Mouse (Mus musculus) liver, embryonic 13.5 days (tissue): ENCODE data around the gene Rnf183. TPM values are rescaled to one million over a fixed set of nuclear protein-coding genes. Genes with fewer than 3 reads are reported as not detected.
"Not testable (repeated sequence)": the region's sequence is repeated elsewhere in the genome, so short reads cannot be mapped to it uniquely, and the experiment has no call there.

Experiments
- ATAC-seq: fragments of 200-750 bp; cut with Nextera tagmentation; 2 replicates; pipeline ENCODE4 v1.8.0; 2017; ENCODE audit warnings: low read depth, mild to moderate bottlenecking, moderate number of reproducible peaks, moderate library complexity
- DNase-seq: peaks from one replicate; pipeline ENCODE4 v3.0.0; 2022
- H3K27ac ChIP-seq: fragments of 300-500 bp; sonication (generic); 2 replicates; pipeline ENCODE4 v1.5.1; 2015; ENCODE audit warnings: moderate library complexity, mild to moderate bottlenecking, inconsistent platforms
- H3K27me3 ChIP-seq: fragments of 300-500 bp; sonication (generic); 2 replicates; pipeline ENCODE4 v1.6.1; 2015; ENCODE audit warnings: mild to moderate bottlenecking, inconsistent platforms
- H3K36me3 ChIP-seq: fragments of 300-500 bp; sonication (generic); 2 replicates; pipeline ENCODE4 v1.6.1; 2015; ENCODE audit warnings: mild to moderate bottlenecking, inconsistent platforms
- H3K4me1 ChIP-seq: fragments of 300-500 bp; sonication (generic); replicated peaks from 2 replicates; pipeline ENCODE4 v1.6.1; 2015; ENCODE audit warnings: inconsistent platforms
- H3K4me2 ChIP-seq: fragments of 300-500 bp; sonication (generic); 2 replicates; pipeline ENCODE4 v1.6.1; 2015; ENCODE audit warnings: inconsistent platforms, mild to moderate bottlenecking, moderate library complexity
- H3K4me3 ChIP-seq: fragments of 300-500 bp; sonication (generic); replicated peaks from 2 replicates; pipeline ENCODE4 v1.5.1; 2015; ENCODE audit warnings: mild to moderate bottlenecking, inconsistent platforms
- H3K9ac ChIP-seq: fragments of 300-500 bp; sonication (generic); 2 replicates; pipeline ENCODE4 v1.6.1; 2015; ENCODE audit warnings: mild to moderate bottlenecking, inconsistent platforms
- H3K9me3 ChIP-seq: fragments of 300-500 bp; sonication (generic); replicated peaks from 2 replicates; pipeline ENCODE4 v1.6.1; 2016; ENCODE audit warnings: inconsistent platforms
- WGBS: fragments of 180-500 bp; shearing (Covaris S2); methylation state at CpG from one replicate; pipeline ENCODE4 v1.1.7; 2015; ENCODE audit not compliant: insufficient replicate concordance; 5-methylcytosine and 5-hydroxymethylcytosine counted together
- polyA plus RNA-seq: library from polyadenylated mRNA; unstranded; fragments of >200 nt; fragmentation: Nextera tagmentation; extraction: Ambion mirVana; gene quantifications from 2 replicates; pipeline ENCODE4 v1.2.1, GENCODE M21; 2015

Gene Rnf183
- not detected in 2 replicates for polyA plus RNA-seq

GRCm38 (mm10) chr4:62435081-62435480 lies at the start of gene Rnf183:
TSS of gene Rnf183 (minus strand) at chr4:62435252.
- Histone ChIP-seq H3K9ac (no peak within 1 kb of the TSS), H3K27ac (no peak within 1 kb of the TSS), H3K9me3 (no peaks in the 10 kb centered on the region), H3K27me3 (no peaks in the 10 kb centered on the region), H3K4me1 (peaks cover 14% of the 10 kb centered on the region), H3K4me2 (no peak within 1 kb of the TSS), H3K4me3 (no peak within 1 kb of the TSS), H3K36me3 (no peaks in the 10 kb centered on the region)
- ATAC-seq = no peak
- DNase-seq = no peak
- 67% methylated on average over 6 of the region's 6 CpGs for WGBS

DNA sequence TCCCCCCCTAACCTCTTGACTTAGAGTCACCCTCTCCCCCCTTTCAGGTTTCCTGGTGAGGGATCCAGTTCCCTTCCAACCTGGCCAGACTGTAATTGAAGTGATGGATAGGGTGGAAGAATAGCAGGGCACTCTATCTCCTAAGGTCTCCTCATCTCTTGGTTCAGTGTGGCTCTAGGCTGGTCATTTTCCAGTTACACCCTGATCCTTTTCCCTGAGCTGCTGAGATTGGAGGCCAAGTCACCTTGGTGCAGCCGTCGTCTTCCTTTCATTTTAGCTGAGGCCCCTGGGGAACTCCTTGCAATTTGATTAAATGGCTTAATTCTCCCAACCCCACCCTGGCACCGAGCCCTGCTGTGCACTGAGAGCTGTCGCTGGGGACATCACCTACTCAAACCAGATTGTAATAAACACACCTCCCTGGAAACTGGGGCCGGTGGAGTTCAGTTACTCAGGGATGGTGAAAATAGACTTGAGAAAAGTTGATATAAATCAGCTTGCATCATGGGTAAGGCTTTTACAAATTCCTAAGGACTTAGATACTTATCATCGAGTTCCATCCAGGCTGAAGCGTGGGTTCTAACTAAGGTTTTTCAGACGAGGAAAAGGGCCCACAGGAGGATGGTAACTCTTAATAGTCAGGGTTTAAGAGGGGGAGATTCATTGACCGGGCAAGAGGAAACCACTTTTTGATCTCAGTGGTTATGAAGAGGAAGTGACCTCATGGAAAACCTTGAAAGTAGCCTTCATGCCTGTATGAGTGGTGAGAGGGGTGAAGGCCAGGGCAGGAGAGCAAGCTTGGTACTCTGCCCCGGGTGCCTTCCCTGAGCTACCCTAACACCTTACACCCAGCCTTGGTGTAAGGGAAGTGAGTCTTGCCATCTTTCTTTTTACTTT lies 45.9 kb upstream of the Rnf183 start:
- Histone ChIP-seq H3K4me3 (no peak overlapping the region), H3K4me1 (peaks cover 39% of the 10 kb centered on the region), H3K36me3 (no peaks in the 10 kb centered on the region), H3K4me2 (no peak overlapping the region), H3K27ac (no peak overlapping the region), H3K27me3 (peaks cover 47% of the 10 kb centered on the region), H3K9ac (no peak overlapping the region), H3K9me3 (no peaks in the 10 kb centered on the region)
- WGBS = 27% methylated on average over 10 of the region's 10 CpGs
- DNase-seq (no peak), ATAC-seq (peak; percentile 8; the same call in 1 of the 2 replicates)

- 3% methylated on average over 69 of the region's 71 CpGs for WGBS
- peaks cover 48% of the 10 kb centered on the region for H3K27me3 ChIP-seq
- H3K9me3 ChIP-seq = no peaks in the 10 kb centered on the region
- peaks cover 31% of the 10 kb centered on the region for H3K4me1 ChIP-seq
- H3K4me2 ChIP-seq = peak within 1 kb of the TSS; percentile 80
- peak within 1 kb of the TSS; percentile 52; the same call in 1 of the 2 replicates for H3K9ac ChIP-seq
- peak; percentile 73 for ATAC-seq
- H3K36me3 ChIP-seq = no peaks in the 10 kb centered on the region
- H3K27ac ChIP-seq = no peak within 1 kb of the TSS
- DNase-seq = peak; percentile 40
- peak within 1 kb of the TSS; percentile 57 for H3K4me3 ChIP-seq
Observed at GRCm38 (mm10) chr4:62479937-62480708, 45.1 kb upstream of the Rnf183 start, which contains the start of gene Bspry. TSS of gene Bspry (plus strand) at chr4:62480053.

GRCm38 (mm10) chr4:62479593-62479936 lies 44.5 kb upstream of the Rnf183 start:
- ATAC-seq, DNase-seq, H3K9me3 ChIP-seq, H3K27ac ChIP-seq, H3K36me3 ChIP-seq: not testable (repeated sequence)
- 11% methylated on average over 11 of the region's 11 CpGs for WGBS
- Histone ChIP-seq H3K4me2 (peak overlapping the region; percentile 80), H3K4me3 (peak overlapping the region; percentile 57), H3K27me3 (peaks cover 50% of the 10 kb centered on the region), H3K4me1 (peaks cover 25% of the 10 kb centered on the region), H3K9ac (peak overlapping the region; percentile 52; the same call in 1 of the 2 replicates)

DNA sequence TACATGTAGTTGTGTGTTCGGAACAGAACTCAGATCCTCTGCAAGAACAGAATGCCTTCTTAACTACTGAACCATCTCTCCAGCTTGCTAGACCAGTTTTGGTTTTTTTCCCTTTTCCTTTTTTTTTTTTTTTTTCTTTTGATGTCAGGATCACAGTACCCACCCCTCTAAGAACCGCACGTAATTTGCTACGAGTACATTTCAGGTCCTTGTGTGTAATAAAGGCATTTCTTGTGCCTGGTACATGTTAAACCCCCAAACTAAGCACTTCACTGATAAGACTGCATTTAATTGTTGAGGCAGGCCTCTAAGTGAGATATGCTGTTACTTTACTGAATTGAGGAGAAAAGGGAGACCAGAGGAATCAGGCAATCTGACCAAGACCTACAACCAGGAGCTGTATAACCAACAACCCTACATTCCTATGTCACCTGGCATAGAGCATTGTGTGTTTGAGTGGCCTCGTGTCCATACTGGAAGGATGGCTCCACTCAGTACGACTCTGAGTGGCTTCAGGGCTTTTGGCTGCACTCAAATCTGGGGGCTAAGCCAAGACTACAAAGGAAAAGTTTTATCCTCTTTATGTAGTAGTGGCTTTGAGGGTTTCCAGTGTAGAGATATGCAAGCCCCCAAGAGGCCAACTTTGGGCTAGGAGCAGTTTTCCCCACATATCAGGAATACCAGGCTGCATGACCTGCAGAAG lies 42.6 kb upstream of the Rnf183 start:
- no peaks in the 10 kb centered on the region for H3K36me3 ChIP-seq
- peaks cover 50% of the 10 kb centered on the region for H3K27me3 ChIP-seq
- no peak for DNase-seq
- no peaks in the 10 kb centered on the region for H3K9me3 ChIP-seq
- no peak for ATAC-seq
- no peak overlapping the region for H3K4me3 ChIP-seq
- no peak overlapping the region for H3K27ac ChIP-seq
- H3K9ac ChIP-seq = no peak overlapping the region
- H3K4me1 ChIP-seq = peaks cover 26% of the 10 kb centered on the region
- H3K4me2 ChIP-seq = no peak overlapping the region
- WGBS = 73% methylated on average over 6 of the region's 6 CpGs

DNA sequence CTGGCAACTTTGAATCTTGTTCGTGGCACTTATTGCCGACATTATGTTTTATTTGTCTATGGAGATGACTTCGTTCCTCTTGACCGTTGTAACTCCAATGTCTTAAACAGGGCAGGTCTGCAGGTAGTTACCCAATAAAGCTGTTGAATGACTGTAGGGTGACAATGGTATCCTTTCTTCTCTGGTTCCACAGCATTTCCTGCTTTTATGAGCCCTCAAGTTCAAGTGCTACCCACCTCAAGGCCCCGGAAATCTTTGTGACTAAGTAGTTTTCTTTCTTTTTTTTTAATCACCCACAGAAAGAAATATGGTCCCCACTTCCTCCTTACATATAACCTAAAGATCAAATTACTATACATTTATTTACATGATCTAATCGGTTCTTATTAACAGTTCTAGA lies 40.7 kb upstream of the Rnf183 start:
- no peak for ATAC-seq
- no peak for DNase-seq
- Histone ChIP-seq H3K4me1 (peaks cover 24% of the 10 kb centered on the region), H3K4me3 (no peak overlapping the region), H3K27ac (no peak overlapping the region), H3K36me3 (no peaks in the 10 kb centered on the region), H3K27me3 (peaks cover 31% of the 10 kb centered on the region), H3K9ac (no peak overlapping the region), H3K9me3 (no peaks in the 10 kb centered on the region), H3K4me2 (no peak overlapping the region)
- 74% methylated on average over 6 of the region's 6 CpGs for WGBS

DNA sequence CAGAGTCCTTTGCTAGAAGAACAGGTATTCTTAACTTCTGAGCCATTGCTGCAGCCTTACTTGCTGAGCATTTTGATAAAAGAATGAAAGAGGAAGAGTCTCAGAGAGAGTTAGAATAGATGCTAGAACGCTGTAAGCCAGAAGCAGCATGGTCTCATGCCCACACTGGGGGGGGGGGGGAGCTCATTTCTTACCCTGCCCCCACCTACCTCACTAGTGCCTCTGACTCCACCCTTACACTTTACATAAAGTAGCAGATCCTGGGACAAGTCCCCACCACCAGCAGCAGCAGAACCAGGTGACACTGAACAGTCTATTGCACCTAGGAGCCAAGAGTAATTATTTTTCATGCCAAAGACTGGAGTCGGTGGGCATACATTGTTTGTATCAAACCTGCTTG lies 40.1 kb upstream of the Rnf183 start:
- H3K4me1 ChIP-seq = peaks cover 26% of the 10 kb centered on the region
- H3K36me3 ChIP-seq = no peaks in the 10 kb centered on the region
- H3K4me2 ChIP-seq = no peak overlapping the region
- H3K9me3 ChIP-seq = no peaks in the 10 kb centered on the region
- 57% methylated on average over 2 of the region's 2 CpGs for WGBS
- no peak overlapping the region for H3K4me3 ChIP-seq
- no peak overlapping the region for H3K27ac ChIP-seq
- H3K27me3 ChIP-seq = peaks cover 24% of the 10 kb centered on the region
- ATAC-seq (no peak), DNase-seq (no peak)
- H3K9ac ChIP-seq = no peak overlapping the region

- peaks cover 14% of the 10 kb centered on the region for H3K4me1 ChIP-seq
- H3K36me3 ChIP-seq = no peaks in the 10 kb centered on the region
- no peak overlapping the region for H3K27ac ChIP-seq
- DNase-seq = no peak
- no peak overlapping the region for H3K4me2 ChIP-seq
- WGBS = 85% methylated on average over 2 of the region's 2 CpGs
- no peak for ATAC-seq
- H3K4me3 ChIP-seq = no peak overlapping the region
- H3K9ac ChIP-seq = no peak overlapping the region
- no peaks in the 10 kb centered on the region for H3K9me3 ChIP-seq
- peaks cover 3% of the 10 kb centered on the region; the same call in 1 of the 2 replicates for H3K27me3 ChIP-seq
Observed at GRCm38 (mm10) chr4:62472071-62472470, 37.0 kb upstream of the Rnf183 start.

GRCm38 (mm10) chr4:62470598-62471051 lies 35.6 kb upstream of the Rnf183 start, which contains the start of gene Wdr31:
TSS of gene Wdr31 (minus strand) at chr4:62470896.
- under 1% methylated on average over 30 of the region's 30 CpGs for WGBS
- no peak within 1 kb of the TSS for H3K27ac ChIP-seq
- peaks cover 14% of the 10 kb centered on the region for H3K4me1 ChIP-seq
- peak within 1 kb of the TSS; percentile 68 for H3K9ac ChIP-seq
- peak within 1 kb of the TSS; percentile 83 for H3K4me2 ChIP-seq
- H3K4me3 ChIP-seq = peak within 1 kb of the TSS; percentile 68
- peak; percentile 70 for DNase-seq
- H3K36me3 ChIP-seq = no peaks in the 10 kb centered on the region
- 0 out of 2 replicates have a peak, but pooled peaks cover 3% of the 10 kb centered on the region for H3K27me3 ChIP-seq
- no peaks in the 10 kb centered on the region for H3K9me3 ChIP-seq
- ATAC-seq = peak; percentile 90

DNA sequence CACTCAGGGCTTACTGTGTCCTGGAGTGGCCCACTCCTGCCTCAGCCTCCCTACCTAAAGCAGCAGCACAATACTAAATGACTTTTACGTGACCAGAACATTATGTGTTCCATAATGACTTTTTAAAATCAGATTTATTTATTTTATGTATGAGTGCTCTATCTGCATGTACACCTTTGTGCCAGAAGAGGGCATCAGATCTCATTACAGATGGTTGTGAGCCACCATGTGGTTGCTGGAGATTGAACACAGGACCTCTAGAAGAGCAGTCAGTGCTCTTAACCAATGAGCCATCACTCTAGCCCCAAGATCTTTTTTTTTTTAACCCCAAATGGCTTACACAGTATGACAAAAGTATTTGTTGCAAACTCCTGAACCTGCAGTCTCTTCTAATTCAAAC lies 33.1 kb upstream of the Rnf183 start:
- no peak for DNase-seq
- ATAC-seq = no peak
- Histone ChIP-seq H3K4me3 (no peak overlapping the region), H3K36me3 (no peaks in the 10 kb centered on the region), H3K27ac (no peak overlapping the region), H3K4me2 (no peak overlapping the region), H3K4me1 (peaks cover 7% of the 10 kb centered on the region), H3K9me3 (no peaks in the 10 kb centered on the region), H3K9ac (no peak overlapping the region), H3K27me3 (no peaks in the 10 kb centered on the region)
- 65% methylated on average over 1 of the region's 1 CpGs for WGBS

GRCm38 (mm10) chr4:62463124-62463523 lies 28.1 kb upstream of the Rnf183 start:
- ATAC-seq = no peak
- no peak overlapping the region for H3K9ac ChIP-seq

More at GRCm38 (mm10) chr4:62463124-62463523, 28.1 kb upstream of the Rnf183 start:
- Histone ChIP-seq H3K4me2 (no peak overlapping the region), H3K4me3 (no peak overlapping the region), H3K9me3 (no peaks in the 10 kb centered on the region), H3K36me3 (no peaks in the 10 kb centered on the region), H3K27ac (no peak overlapping the region), H3K27me3 (no peaks in the 10 kb centered on the region), H3K4me1 (no peaks in the 10 kb centered on the region)
- no peak for DNase-seq
- 70% methylated on average over 2 of the region's 2 CpGs for WGBS
